Mouse (Mus musculus): ENCODE results near the gene Fgfrl1. TPM values are rescaled to one million over a fixed set of nuclear protein-coding genes. Genes with fewer than 3 reads are reported as not detected.

Fgfrl1 gene
- polyA plus RNA-seq (2012; rRNA removed) = 35.3 and 35.7 TPM in 2 replicates

DNA sequence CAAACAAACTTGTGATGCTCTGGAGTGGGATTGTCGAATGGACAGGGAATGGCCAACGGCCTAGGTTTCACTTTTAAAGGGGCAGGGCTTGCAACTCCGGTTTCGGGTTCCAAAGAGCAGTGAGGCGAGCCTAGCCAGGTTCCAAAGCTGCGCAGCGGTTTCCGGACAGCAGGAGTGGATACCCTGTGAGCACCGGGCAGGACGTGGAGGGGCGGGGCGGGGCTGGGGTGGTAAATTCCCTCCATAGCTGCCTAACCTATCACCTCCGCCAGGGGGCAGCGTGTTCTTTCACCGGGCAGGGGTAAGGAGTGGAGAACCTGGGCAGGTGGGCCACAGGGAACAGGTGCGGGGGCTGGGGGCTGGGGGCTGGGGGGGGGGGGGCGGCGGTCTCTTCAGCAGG, at the start of gene Fgfrl1:
Gene Fgfrl1, plus strand, starts transcription at position 112 of the 400 bp plus-strand sequence.
- H3K4me3 ChIP-seq (ENCODE audit: insufficient read depth, low read length) = peak within 1 kb of the TSS; percentile 16
- no peaks in the 10 kb centered on the region; the same call in 1 of the 2 replicates for H3K4me1 ChIP-seq (ENCODE audit: control insufficient read depth, insufficient read depth, low read length)
- TF ChIP-seq POLR2A (IDR thresholded peaks at IDR 0.05; ENCODE audit: extremely low read depth, insufficient read depth, low read length) (no peak), CTCF (IDR thresholded peaks at IDR 0.05; ENCODE audit: extremely low read depth, insufficient read depth, low read length) (0 out of 2 replicates have a peak, but pooled peaks have one; percentile 10)
- no peak within 1 kb of the TSS for H3K27ac ChIP-seq (ENCODE audit: insufficient read depth, low read length)

DNA sequence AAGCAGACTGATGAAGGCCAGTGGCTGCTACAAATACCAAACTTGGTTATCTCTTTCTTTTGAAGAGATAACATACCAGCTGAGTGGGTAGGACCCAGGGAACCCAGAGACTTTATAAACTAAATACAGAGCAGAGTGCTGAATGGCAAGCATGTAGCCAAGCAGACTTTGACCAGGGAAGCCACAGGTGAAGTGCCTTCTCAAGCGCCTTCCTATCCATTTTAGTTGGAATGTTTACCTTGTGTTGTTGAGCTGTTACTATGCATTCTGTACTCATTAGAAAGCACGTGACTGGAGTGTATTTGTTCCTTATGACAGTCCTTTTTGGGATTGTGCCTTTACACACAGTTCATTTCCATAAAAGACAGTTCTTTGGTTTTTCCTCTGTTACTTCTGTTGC, 48.5 kb upstream of the Fgfrl1 start:
- TF ChIP-seq CTCF (IDR thresholded peaks at IDR 0.05; ENCODE audit: extremely low read depth, insufficient read depth, low read length) (no peak), POLR2A (IDR thresholded peaks at IDR 0.05; ENCODE audit: extremely low read depth, insufficient read depth, low read length) (no peak)
- peaks cover 8% of the 10 kb centered on the region; the same call in 1 of the 2 replicates for H3K4me1 ChIP-seq (ENCODE audit: control insufficient read depth, insufficient read depth, low read length)
- no peak overlapping the region for H3K27ac ChIP-seq (ENCODE audit: insufficient read depth, low read length)
- no peak overlapping the region for H3K4me3 ChIP-seq (ENCODE audit: insufficient read depth, low read length)

DNA sequence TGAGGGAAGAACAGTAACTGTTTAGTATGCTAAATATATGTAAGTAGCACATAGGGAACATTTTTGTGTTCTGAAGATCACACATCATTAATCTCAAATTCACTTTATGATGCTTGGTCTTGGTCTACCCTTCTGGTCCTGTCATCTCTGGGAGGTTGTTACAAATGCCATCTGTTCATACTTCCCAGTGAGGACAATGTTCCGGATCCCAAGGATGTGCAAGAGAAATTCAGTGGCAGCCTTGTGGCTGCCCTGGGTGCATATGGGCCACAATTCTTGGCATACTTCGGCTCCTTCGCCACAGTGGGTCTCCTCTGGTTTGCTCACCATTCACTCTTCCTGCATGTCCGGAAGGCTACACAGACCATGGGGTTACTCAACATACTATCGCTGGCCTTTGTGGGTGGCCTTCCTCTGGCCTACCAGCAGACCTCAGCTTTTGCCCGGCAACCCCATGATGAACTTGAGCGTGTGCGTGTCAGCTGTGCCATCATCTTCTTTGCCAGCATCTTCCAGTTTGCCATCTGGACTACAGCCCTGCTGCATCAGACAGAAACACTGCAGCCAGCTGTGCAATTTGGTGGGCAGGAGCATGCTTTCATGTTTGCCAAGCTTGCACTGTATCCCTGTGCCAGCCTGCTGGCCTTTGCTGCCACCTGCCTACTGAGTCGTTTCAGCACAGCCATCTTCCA, 46.4 kb upstream of the Fgfrl1 start:
- TF ChIP-seq POLR2A (IDR thresholded peaks at IDR 0.05; ENCODE audit: extremely low read depth, insufficient read depth, low read length) (0 out of 2 replicates have a peak, but pooled peaks have one; percentile 7), CTCF (IDR thresholded peaks at IDR 0.05; ENCODE audit: extremely low read depth, insufficient read depth, low read length) (peak; percentile 19; the same call in 1 of the 2 replicates)
- peaks cover 8% of the 10 kb centered on the region; the same call in 1 of the 2 replicates for H3K4me1 ChIP-seq (ENCODE audit: control insufficient read depth, insufficient read depth, low read length)
- no peak overlapping the region for H3K27ac ChIP-seq (ENCODE audit: insufficient read depth, low read length)
- no peak overlapping the region for H3K4me3 ChIP-seq (ENCODE audit: insufficient read depth, low read length)

DNA sequence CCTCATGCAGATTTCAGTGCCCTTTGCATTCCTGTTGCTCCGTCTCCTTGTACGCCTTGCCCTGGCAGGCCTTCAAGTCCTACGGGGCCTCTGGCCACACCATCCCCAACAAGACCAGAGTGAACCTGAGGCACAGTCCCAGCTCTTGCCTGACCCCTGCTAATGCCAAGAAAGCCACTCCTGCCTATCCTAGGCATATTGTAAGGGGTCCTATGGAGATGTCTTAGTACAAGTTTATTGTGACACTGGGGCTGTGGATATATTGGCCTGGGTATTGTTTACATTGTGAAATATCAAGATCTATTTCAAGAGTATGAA, 45.9 kb upstream of the Fgfrl1 start:
- H3K4me1 ChIP-seq (ENCODE audit: control insufficient read depth, insufficient read depth, low read length) = peaks cover 8% of the 10 kb centered on the region; the same call in 1 of the 2 replicates
- H3K4me3 ChIP-seq (ENCODE audit: insufficient read depth, low read length) = no peak overlapping the region
- H3K27ac ChIP-seq (ENCODE audit: insufficient read depth, low read length) = no peak overlapping the region
- no peak for TF ChIP-seq POLR2A (IDR thresholded peaks at IDR 0.05; ENCODE audit: extremely low read depth, insufficient read depth, low read length)
- no peak for TF ChIP-seq CTCF (IDR thresholded peaks at IDR 0.05; ENCODE audit: extremely low read depth, insufficient read depth, low read length)

DNA sequence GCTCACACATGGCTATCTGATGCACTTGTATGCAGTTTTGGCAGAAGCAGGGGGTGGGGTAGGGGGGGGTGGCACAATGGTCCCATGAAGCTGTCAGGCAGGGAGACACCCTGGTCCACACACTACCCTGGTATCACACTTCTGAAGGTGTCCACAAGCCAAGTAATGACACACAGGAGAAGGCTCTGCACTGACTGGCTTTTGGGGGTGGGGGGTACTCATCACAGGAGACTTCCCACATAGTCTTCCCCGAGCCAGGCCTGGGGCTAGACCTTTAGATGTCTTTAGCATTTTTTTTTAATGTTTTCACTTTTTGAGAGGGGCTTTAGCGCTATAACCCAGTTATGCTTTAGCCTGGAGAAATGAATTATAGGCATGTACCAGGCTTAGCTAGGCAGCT, 44.9 kb upstream of the Fgfrl1 start:
- H3K27ac ChIP-seq (ENCODE audit: insufficient read depth, low read length) = no peak overlapping the region
- TF ChIP-seq POLR2A (IDR thresholded peaks at IDR 0.05; ENCODE audit: extremely low read depth, insufficient read depth, low read length) (no peak), CTCF (IDR thresholded peaks at IDR 0.05; ENCODE audit: extremely low read depth, insufficient read depth, low read length) (no peak)

DNA sequence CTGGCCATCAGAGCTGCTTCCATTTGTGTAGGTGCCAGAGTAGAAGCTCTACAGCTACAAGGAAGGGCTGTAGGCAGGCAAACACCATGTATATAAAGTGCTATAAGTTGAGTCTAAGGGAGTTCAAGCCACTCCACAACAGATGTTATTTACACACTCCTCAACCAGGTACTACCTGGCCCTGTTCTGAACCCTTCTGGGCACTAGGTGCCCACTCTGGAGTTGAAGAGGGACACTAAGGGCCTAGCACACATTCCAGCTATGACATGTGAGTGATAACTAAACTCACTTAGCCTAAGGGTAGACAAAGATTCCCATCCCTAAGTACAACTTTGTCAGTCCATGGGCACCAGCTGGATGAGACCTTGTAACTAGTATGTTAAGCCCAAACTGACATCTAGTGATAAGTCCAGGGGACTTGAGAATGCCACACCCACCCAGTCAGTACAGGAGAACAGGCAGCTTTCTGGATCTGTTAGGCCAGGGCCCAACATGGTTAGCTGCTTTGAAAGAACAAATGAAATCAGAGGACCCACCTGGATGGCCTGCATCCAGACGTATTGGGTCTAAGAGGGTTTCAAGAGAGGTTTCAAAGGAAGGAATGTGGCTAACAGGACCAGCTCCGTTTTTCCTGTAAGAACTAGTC, 44.2 kb upstream of the Fgfrl1 start:
- Histone ChIP-seq H3K27ac (ENCODE audit: insufficient read depth, low read length) (no peak overlapping the region), H3K4me1 (ENCODE audit: control insufficient read depth, insufficient read depth, low read length) (peaks cover 8% of the 10 kb centered on the region; the same call in 1 of the 2 replicates), H3K4me3 (ENCODE audit: insufficient read depth, low read length) (no peak overlapping the region)
- TF ChIP-seq CTCF (IDR thresholded peaks at IDR 0.05; ENCODE audit: extremely low read depth, insufficient read depth, low read length) = no peak
- no peak for TF ChIP-seq POLR2A (IDR thresholded peaks at IDR 0.05; ENCODE audit: extremely low read depth, insufficient read depth, low read length)

More for the DNA sequence above, 44.9 kb upstream of the Fgfrl1 start:
- peaks cover 8% of the 10 kb centered on the region; the same call in 1 of the 2 replicates for H3K4me1 ChIP-seq (ENCODE audit: control insufficient read depth, insufficient read depth, low read length)
- H3K4me3 ChIP-seq (ENCODE audit: insufficient read depth, low read length) = no peak overlapping the region

DNA sequence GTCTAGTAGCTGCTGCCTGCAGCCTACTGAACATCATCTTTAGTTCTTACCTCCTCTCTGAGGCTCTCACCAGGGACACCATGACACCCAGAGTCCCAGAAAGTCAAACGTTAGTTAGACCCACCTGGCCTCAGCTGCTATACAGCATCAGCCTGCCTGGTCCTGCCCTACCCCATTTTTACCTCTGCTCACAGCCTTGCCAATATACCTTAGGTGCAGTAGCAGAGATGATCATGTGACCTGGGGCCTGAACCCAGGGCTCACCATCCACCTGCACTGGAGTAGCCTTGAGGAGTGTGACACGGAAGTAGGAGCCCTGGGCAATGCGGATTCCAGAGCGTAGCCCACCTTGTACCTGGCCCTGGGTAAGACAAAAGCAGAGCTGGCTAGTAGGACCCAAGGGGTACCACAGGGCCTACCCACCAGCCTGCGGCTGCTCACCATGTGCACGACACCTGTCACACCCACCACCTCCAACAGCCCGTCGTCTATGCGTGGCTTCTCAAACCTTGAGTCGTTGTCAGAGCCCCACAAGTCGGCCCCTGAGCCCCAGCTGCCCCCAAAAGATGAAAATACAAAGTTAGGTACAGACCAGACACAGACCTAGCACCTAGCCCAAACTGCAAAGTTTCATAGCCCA, 43.1 kb upstream of the Fgfrl1 start:
- Histone ChIP-seq H3K27ac (ENCODE audit: insufficient read depth, low read length) (no peak overlapping the region), H3K4me1 (ENCODE audit: control insufficient read depth, insufficient read depth, low read length) (peaks cover 8% of the 10 kb centered on the region; the same call in 1 of the 2 replicates), H3K4me3 (ENCODE audit: insufficient read depth, low read length) (no peak overlapping the region)
- no peak for TF ChIP-seq CTCF (IDR thresholded peaks at IDR 0.05; ENCODE audit: extremely low read depth, insufficient read depth, low read length)

DNA sequence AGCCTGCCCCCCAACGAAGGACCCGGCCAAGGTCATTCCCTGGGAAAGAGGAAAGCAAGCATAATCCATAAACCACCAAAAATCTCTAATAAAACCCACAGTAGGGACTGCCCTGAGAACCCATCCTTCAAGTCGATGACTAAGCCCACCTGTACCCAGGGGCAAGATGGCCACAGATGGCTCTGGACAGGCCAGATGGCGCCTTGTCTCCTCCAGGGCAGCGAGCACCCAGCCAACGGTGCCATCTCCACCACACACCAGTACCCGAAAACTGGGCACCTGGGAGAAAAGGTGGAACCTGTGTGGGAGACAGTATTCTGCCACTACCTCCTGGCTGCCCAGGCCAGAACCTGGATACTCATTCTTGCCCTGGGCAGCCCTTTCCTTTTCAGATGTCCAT, 41.8 kb upstream of the Fgfrl1 start:
- Histone ChIP-seq H3K4me1 (ENCODE audit: control insufficient read depth, insufficient read depth, low read length) (peaks cover 5% of the 10 kb centered on the region; the same call in 1 of the 2 replicates), H3K27ac (ENCODE audit: insufficient read depth, low read length) (no peak overlapping the region), H3K4me3 (ENCODE audit: insufficient read depth, low read length) (no peak overlapping the region)
- TF ChIP-seq POLR2A (IDR thresholded peaks at IDR 0.05; ENCODE audit: extremely low read depth, insufficient read depth, low read length) (no peak), CTCF (IDR thresholded peaks at IDR 0.05; ENCODE audit: extremely low read depth, insufficient read depth, low read length) (no peak)

DNA sequence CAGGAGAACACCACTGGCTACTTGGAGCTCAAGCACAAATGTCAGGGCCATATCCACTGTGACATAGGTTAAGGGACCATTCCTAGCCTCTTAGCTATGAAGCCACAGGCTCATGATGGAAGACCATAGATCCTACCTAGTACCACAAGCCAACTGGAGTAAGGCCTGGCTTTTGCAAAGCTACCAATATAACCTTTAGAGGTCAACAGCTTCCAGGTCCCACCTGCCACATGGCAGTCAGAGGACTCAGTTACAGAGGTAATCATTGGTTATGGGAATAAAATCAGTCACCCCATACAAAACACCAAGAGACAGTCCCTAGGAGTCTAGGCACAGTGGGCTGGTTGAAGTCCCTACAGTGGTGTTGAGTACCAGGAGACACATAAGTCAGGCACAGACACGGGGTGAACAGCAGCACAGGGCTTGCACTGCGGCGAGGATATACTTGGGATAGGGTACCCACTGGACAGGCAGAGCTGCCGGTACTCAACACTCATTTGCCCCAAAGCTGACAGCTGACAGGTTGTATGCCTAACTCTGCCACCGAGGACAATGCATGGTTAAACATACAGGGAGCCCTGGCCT, 41.0 kb upstream of the Fgfrl1 start:
- Histone ChIP-seq H3K27ac (ENCODE audit: insufficient read depth, low read length) (no peak overlapping the region), H3K4me3 (ENCODE audit: insufficient read depth, low read length) (no peak overlapping the region), H3K4me1 (ENCODE audit: control insufficient read depth, insufficient read depth, low read length) (0 out of 2 replicates have a peak, but pooled peaks cover under 1% of the 10 kb centered on the region)
- TF ChIP-seq POLR2A (IDR thresholded peaks at IDR 0.05; ENCODE audit: extremely low read depth, insufficient read depth, low read length) (no peak), CTCF (IDR thresholded peaks at IDR 0.05; ENCODE audit: extremely low read depth, insufficient read depth, low read length) (no peak)
